Mouse (Mus musculus) Patski (cell line): ENCODE measurements around the gene Ypel3. TPM values are rescaled to one million over a fixed set of nuclear protein-coding genes. Genes with fewer than 3 reads are reported as not detected.
"Not testable (repeated sequence)": the region's sequence is repeated elsewhere in the genome, so short reads cannot be mapped to it uniquely, and the experiment has no call there.

ENCODE experiments used
- ATAC-seq: fragments of 100-300 bp; one replicate; pipeline ENCODE4 v1.8.0; 2021
- CTCF ChIA-PET: fragments of 350-600 bp; sonication (Branson Sonifier 250); formaldehyde crosslinking; loops from one replicate; lab custom pipeline; 2022; ENCODE audit warnings: inconsistent platforms; lab: Charles Lee
- POLR2A ChIA-PET: fragments of 350-600 bp; sonication (Branson Sonifier 250); formaldehyde crosslinking; loops from one replicate; lab custom pipeline; 2022; ENCODE audit warnings: antibody characterized with exemption, inconsistent platforms; lab: Charles Lee
- DNase-seq: peaks from one replicate; pipeline ENCODE4 v3.0.0-alpha.2; 2011; ENCODE audit warnings: low read depth, low spot score
- H3K27me3 ChIP-seq: fragments of 371-371 bp; one replicate; pipeline ENCODE4 v1.5.1; 2021
- CTCF ChIP-seq: fragments of 100-300 bp; IDR thresholded peaks from one replicate; pipeline ENCODE4 v1.5.1; 2021
- in situ Hi-C: fragments of 300-500 bp; cut with MboI; formaldehyde crosslinking; loops from 3 replicates; pipeline ENCODE4 v1.11.1; 2018; ENCODE audit warnings: low pct_unique_long_range_greater_than_20kb, mixed read lengths
- polyA plus RNA-seq: library from polyadenylated mRNA; unstranded; gene quantifications from one replicate; pipeline ENCODE4 v1.2.3, GENCODE M21; 2021

Ypel3 gene
- polyA plus RNA-seq, 1 experiment from 2014 or later, result 109 TPM

DNA sequence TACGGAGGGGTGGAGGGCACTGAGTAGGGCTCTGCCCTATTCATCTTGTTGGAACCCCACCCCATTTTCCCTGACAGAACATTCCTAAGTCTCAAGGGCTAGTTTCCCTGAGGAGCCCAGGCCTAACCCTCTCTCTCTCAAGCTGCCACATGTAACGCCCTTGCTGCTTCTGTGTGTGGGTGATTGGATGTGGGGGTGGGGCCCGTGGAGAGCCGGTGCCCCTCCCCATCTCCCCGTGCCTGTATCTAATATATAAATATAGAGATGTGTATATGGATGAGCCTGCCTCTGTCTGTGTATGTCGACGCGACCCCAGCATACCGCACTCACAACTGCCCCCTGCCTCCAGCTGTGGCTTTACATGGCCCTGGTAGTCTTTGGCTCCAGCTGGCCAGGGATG lies 11.2 kb upstream of the Ypel3 start:
- in situ Hi-C loops, result no loop called here
- no peak for ATAC-seq
- no peak for TF ChIP-seq CTCF
- ChIA-PET CTCF (interaction anchor here (1.1 kb wide), 1 partner anchor 10 kb away, joined by 3 read pairs; no protein-coding TSS in a partner anchor), POLR2A (interaction anchor here (1.3 kb wide), 1 partner anchor 10 kb away, joined by 3 read pairs; no protein-coding TSS in a partner anchor)
- DNase-seq, result no peak
- no peaks in the 10 kb centered on the region for H3K27me3 ChIP-seq

DNA sequence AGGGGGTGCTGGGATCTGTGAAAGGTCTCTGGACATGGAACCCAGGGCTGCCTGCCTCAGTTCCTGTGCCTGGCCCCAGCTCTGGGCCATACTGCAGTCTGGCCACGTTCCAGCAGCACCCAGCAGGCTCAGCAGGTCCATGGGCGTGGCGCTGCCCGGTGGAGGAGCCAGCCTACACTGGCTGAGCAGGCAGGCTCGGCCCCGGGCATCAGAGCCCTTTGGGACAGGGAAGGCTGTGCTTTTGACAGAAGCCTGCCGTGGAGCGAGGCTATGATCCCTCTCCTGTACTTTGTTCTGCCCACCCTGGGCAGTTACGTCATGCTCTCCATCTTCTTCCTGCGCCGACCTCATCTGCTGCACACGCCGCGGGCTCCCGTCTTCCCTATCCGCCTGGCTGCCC lies 10.6 kb upstream of the Ypel3 start, which contains the start of gene Gdpd3:
Gene Gdpd3, plus strand, starts transcription at position 134 of the 400 bp plus-strand sequence.
- H3K27me3 ChIP-seq, result no peaks in the 10 kb centered on the region
- in situ Hi-C loops, result no loop called here
- no peak for DNase-seq
- POLR2A ChIA-PET, result interaction anchor here (1.3 kb wide), 1 partner anchor 9 kb away, joined by 3 read pairs; no protein-coding TSS in a partner anchor
- TF ChIP-seq CTCF, result no peak
- CTCF ChIA-PET, result interaction anchor here (1.1 kb wide), 1 partner anchor 9 kb away, joined by 3 read pairs; no protein-coding TSS in a partner anchor
- ATAC-seq, result no peak

DNA sequence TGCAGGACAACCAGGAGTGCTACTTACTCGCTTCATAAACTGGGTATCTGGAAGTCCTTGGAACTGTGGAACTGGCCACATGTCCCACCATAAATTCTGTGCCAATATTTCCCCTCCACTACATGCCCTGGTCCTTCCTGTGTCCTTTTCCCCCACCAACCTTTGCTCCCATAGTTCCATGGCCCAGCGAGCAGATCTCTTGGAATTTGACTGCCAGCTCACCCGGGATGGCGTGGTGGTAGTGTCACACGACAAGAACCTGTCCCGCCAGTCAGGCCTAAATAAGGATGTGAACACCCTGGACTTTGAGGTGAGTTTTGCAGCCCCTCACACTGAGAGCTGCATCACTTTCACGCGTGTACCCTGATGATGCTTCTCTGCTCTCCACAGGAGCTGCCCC lies 9.8 kb upstream of the Ypel3 start:
- no peaks in the 10 kb centered on the region for H3K27me3 ChIP-seq
- DNase-seq, result no peak
- ChIA-PET POLR2A (no interaction called here), CTCF (interaction anchor here (2.3 kb wide), 1 partner anchor 13 kb away, joined by 9 read pairs; no protein-coding TSS in a partner anchor)
- in situ Hi-C loops, result no loop called here
- ATAC-seq, result no peak
- no peak for TF ChIP-seq CTCF

DNA sequence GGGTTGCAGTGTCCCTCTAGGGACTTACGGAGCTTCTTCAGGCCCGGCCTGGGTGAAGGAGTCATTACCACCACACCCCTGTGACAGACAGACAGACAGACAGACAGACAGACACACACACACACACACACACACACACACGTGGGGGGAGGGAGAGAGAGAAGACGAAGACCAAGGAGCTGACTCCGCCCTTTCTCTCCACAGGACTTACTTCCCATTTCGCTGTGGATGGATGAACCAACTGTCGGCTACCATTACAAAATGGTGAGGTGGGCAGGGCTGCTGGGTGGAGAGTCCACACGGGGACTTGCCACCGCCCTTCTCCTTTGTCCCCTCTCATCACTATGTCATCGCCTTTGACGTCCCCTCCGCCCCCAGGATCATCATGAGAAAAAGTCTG lies 6.0 kb upstream of the Ypel3 start:
- CTCF ChIA-PET, result interaction anchor here (1.4 kb wide), 1 partner anchor 10 kb away, joined by 5 read pairs; no protein-coding TSS in a partner anchor
- ATAC-seq (no peak), DNase-seq (no peak)
- H3K27me3 ChIP-seq, result no peaks in the 10 kb centered on the region
- POLR2A ChIA-PET, result no interaction called here
- in situ Hi-C loops, result no loop called here
- TF ChIP-seq CTCF, result no peak

DNA sequence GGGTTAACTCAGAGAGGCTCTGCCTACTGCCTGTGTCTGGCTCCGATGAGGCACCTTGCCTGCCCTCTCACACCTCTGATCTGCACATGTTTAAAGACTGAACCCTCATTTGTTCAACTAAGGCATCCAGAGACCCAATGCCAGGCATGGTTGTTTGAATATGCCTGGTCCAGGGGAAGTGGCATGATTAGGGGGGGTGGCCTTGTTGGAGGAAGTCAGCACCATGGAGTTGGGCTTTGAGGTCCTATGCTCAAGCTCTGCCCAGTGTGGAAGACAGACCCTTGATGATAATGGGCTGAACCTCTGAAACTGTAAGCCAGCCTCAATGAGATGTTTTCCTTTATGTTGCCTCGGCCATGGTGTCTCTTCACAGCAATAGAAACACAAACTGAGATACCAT lies 3.4 kb upstream of the Ypel3 start:
- no peak for DNase-seq
- H3K27me3 ChIP-seq, result no peaks in the 10 kb centered on the region
- in situ Hi-C loops, result no loop called here
- TF ChIP-seq CTCF, result no peak
- ChIA-PET POLR2A (no interaction called here), CTCF (no interaction called here)
- ATAC-seq, result no peak

DNA sequence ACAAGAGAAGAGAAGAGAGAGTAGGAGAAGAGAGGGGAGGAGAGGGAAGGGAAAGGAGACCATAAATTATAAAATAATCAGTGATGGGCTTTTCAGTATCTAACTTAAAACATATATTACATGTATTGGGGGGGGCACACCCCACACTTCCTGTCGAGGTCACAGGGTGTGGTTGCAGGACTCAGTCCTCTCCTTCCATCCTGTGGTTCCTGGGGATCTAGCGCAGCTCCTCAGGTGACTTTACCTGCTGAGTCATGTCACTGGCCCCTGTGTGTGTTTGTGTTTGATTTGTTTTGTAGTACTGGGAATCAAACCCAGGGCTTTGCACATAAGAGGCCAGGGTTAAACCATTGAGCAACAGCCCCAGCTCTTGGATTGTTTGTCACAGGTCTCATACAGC lies 2.3 kb upstream of the Ypel3 start:
- no peak for TF ChIP-seq CTCF
- CTCF ChIA-PET, result interaction anchor here (1.0 to 1.6 kb wide), 3 partner anchors 9 to 24 kb away, joined by 3 to 4 read pairs (median 3); no protein-coding TSS in a partner anchor
- no peak for ATAC-seq
- no peak for DNase-seq
- in situ Hi-C loops, result no loop called here
- POLR2A ChIA-PET, result interaction anchor here (1.4 to 2.1 kb wide), 2 partner anchors 14 to 25 kb away, joined by 5 to 6 read pairs; no protein-coding TSS in a partner anchor
- no peaks in the 10 kb centered on the region for H3K27me3 ChIP-seq

DNA sequence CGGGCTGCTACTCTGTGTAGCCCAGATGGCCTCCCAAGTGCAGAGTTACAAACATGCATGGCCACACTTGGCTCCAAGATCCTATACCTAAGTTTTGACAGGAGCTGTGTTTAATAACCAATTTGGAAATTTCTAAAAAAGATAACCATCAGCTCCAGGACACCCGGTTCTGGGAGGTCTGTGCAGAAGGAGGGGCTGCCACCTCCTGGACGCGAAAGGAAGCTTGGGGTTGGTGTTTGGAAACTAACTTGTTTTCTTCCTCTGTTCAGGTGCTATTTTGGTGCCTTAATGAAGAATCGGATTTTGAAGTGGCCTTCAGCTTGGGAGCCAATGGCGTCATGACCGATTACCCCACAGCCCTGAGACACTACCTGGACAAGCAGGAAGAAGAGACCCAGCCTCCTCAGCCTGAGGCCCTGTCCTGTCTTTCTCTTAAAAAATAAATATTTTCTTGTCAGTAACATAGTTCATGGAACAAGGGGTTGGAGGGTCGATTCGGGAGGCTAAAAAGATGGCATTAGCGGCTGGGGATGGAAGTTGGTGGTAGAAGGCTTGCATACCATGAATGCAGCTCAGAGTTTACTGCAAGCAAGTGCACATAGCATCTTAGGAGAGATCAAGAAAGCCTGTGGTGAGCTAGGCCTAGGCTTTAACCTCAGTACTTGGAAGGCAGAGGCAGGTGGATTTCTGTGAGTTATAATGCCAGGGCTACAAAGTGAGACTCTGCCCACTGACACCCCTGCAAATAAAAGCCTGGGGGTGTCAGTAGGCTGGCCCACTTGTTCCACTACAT lies 1.4 kb upstream of the Ypel3 start:
- ATAC-seq (no peak), DNase-seq (no peak)
- in situ Hi-C loops, result no loop called here
- no peaks in the 10 kb centered on the region for H3K27me3 ChIP-seq
- CTCF ChIA-PET, result interaction anchor here (0.6 to 1.6 kb wide), 5 partner anchors 10 to 119 kb away, joined by 3 to 4 read pairs (median 3); no protein-coding TSS in a partner anchor
- POLR2A ChIA-PET, result interaction anchor here (0.8 to 2.1 kb wide), 4 partner anchors 10 to 24 kb away, joined by 3 to 6 read pairs (median 4); partner anchors contain the start of genes Gdpd3 and Ppp4c
- no peak for TF ChIP-seq CTCF

DNA sequence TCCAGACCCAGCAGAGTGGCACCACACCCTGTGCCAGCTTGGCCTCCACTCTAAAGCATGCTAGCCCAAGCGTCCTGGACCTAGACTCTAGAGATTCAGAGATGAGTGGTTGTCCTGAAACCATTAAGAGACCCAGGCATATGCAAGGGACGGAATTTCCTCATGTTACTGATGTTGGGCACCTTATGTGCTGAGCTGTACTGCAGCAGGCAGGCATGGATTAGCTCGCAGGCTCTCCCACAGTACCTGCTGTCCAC lies 849 bp upstream of the Ypel3 start:
- no peak for TF ChIP-seq CTCF
- in situ Hi-C loops, result no loop called here
- ChIA-PET POLR2A (interaction anchor here (1.4 to 2.1 kb wide), 3 partner anchors 15 to 24 kb away, joined by 3 to 6 read pairs (median 5); partner anchors contain the start of gene Ppp4c), CTCF (interaction anchor here (1.4 kb wide), 1 partner anchor 10 kb away, joined by 3 read pairs; no protein-coding TSS in a partner anchor)
- ATAC-seq (no peak), DNase-seq (no peak)
- H3K27me3 ChIP-seq, result no peaks in the 10 kb centered on the region

DNA sequence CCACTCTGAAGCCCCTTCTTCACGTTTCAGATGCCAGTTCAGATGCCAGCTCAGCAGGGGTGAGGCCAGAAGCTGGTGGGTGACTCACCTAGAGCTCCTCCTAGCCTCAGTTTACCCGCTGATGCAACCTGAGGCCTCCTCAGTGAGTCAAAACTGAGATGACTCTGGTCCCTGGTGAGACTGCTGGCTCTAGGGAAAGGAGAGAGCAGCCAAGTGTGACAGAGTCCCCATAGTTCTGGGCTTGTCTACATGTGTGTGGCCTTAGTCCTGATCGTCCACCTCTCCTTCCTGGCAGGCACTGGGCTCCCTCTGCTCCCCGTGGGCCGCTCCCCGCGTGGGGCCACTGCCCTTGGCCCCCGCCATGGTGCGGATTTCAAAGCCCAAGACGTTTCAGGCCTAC lies 721 bp downstream of the Ypel3 start:
- TF ChIP-seq CTCF, result no peak
- POLR2A ChIA-PET, result interaction anchor here (0.7 to 2.7 kb wide), 3 partner anchors 14 to 22 kb away, joined by 7 to 8 read pairs (median 7); no protein-coding TSS in a partner anchor
- ATAC-seq (no peak), DNase-seq (no peak)
- in situ Hi-C loops, result no loop called here
- H3K27me3 ChIP-seq, result no peaks in the 10 kb centered on the region
- CTCF ChIA-PET, result no interaction called here

DNA sequence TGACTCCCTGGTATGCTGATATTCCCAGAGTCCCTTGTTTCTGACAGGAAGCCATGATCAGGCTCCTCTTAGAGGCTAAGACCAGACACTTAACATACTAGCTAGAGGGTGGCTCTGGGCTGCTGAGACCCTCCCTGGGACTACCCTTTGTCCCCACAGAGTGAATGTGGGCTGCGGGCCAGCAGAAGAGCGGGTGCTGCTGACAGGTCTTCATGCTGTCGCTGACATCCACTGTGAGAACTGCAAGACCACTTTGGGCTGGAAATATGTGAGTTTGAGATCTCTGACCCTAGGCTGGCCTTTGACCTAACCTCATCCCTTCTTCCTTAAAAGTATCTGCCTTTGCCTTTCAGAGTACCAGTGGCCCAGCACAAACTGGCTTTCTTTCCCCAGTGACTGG lies 1.4 kb downstream of the Ypel3 start:
- ChIA-PET CTCF (no interaction called here), POLR2A (interaction anchor here (2.7 kb wide), 1 partner anchor 21 kb away, joined by 7 read pairs; no protein-coding TSS in a partner anchor)
- no peak for ATAC-seq
- in situ Hi-C loops, result no loop called here
- H3K27me3 ChIP-seq, result no peaks in the 10 kb centered on the region
- TF ChIP-seq CTCF, result no peak
- no peak for DNase-seq

DNA sequence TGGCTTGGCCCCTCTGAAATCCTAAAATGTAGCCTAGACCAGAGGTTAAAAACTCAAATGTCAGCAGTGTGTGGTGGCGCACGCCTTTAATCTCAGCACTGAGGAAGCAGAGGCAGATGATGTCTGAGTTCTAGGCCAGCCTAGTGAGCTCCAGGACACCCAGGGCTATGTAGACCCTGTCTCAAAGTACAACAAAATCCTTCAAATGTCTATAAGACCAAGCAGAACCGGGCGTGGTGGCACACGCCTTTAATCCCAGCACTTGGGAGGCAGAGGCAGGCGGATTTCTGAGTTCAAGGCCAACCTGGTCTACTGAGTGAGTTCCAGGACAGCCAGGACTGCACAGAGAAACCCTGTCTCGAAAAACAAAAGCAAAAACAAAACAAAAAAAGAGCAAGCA lies 2.3 kb downstream of the Ypel3 start:
- in situ Hi-C loops, DNase-seq, H3K27me3 ChIP-seq, ATAC-seq: not testable (repeated sequence)
- ChIA-PET POLR2A (interaction anchor here (0.9 to 2.7 kb wide), 2 partner anchors 20 to 135 kb away, joined by 5 to 7 read pairs; no protein-coding TSS in a partner anchor), CTCF (interaction anchor here (0.8 to 1.9 kb wide), 5 partner anchors 11 to 86 kb away, joined by 3 to 11 read pairs (median 4); no protein-coding TSS in a partner anchor)
